Mouse (Mus musculus): Measurements from ENCODE around the gene Babam2.

DNA sequence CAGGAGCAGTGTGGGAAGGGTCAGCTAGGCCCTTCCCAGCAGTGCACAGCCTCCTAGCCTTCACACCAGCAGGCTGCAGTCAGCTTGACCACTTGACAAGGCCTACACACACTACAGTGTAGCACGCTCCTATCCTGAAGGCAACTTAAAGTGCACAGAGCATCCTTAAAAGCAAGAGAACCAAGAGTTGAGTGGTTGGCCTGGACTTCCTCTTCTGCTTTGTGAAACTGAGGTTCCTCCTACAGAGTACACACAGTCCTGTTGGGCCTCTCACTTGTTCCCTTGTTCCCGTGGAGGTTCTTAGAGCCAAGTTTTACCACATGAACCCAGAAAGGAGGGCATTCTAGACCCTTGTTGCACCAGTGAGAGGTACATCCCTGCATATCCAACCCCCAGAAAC is 388.1 kb downstream of the Babam2 start:
- TF ChIP-seq CTCF (IDR thresholded peaks at IDR 0.05; ENCODE audit: low read depth), result no peak
- TF ChIP-seq EP300 (IDR thresholded peaks at IDR 0.05; ENCODE audit: low read depth), result no peak

Data from liver, postnatal 0 days (tissue).